Mouse (Mus musculus): ENCODE results near the gene Zranb2.

DNA sequence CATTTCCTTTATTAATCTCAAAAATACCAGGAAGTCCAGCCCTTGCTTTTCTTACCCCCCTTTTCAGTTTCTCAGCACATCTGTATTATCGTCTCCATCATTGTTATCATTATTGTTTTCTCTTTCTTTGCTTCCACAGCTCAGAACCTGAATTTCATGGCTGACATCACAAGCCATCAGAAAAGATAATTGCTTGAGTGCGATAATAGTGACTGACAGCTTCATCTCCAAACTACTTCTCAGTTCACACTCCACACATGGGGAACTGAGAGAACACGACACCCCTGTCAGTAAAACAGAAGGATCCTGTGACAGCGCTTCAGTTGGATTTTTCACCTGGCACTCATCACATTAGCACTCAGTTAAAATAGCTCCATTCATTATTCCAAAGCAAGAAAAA is 41.9 kb upstream of the Zranb2 start:
- no peak for TF ChIP-seq CTCF (IDR thresholded peaks at IDR 0.05; ENCODE audit: extremely low read depth, insufficient read depth, insufficient read length, insufficient replicate concordance)
- no peak for TF ChIP-seq POLR2A (IDR thresholded peaks at IDR 0.05; ENCODE audit: low read depth, low read length)
